Mouse (Mus musculus) stomach, embryonic 14.5 days (tissue): ENCODE measurements around the gene Map4k4. TPM values are rescaled to one million over a fixed set of nuclear protein-coding genes. Genes with fewer than 3 reads are reported as not detected.

Source experiments
- ATAC-seq: fragments of 200-750 bp; cut with Nextera tagmentation; 2 replicates; pipeline ENCODE4 v1.8.0; 2017; ENCODE audit warnings: low read depth, moderate TSS enrichment; ENCODE audit not compliant: insufficient number of reproducible peaks, insufficient read depth, low FRiP score
- H3K27ac ChIP-seq: fragments of 300-500 bp; sonication (generic); 2 replicates; pipeline ENCODE4 v1.5.1; 2014; ENCODE audit warnings: mild to moderate bottlenecking, low read length, moderate library complexity, mixed read lengths
- H3K27me3 ChIP-seq: fragments of 300-500 bp; sonication (generic); 2 replicates; pipeline ENCODE4 v1.6.1; 2014; ENCODE audit warnings: low read length, control low read depth, mixed read lengths; ENCODE audit not compliant: control insufficient read depth, insufficient read depth
- H3K36me3 ChIP-seq: fragments of 300-500 bp; sonication (generic); 2 replicates; pipeline ENCODE4 v1.6.1; 2014; ENCODE audit warnings: mild to moderate bottlenecking, control low read depth, low read length, moderate library complexity, mixed read lengths; ENCODE audit not compliant: control insufficient read depth, insufficient read depth
- H3K4me1 ChIP-seq: fragments of 300-500 bp; sonication (generic); 2 replicates; pipeline ENCODE4 v1.6.1; 2014; ENCODE audit warnings: low read length, control low read depth, mixed read lengths; ENCODE audit not compliant: control insufficient read depth, insufficient read depth
- H3K4me2 ChIP-seq: fragments of 300-500 bp; sonication (generic); replicated peaks from 2 replicates; pipeline ENCODE4 v1.6.1; 2014; ENCODE audit warnings: low read depth, low read length, control low read depth
- H3K4me3 ChIP-seq: fragments of 300-500 bp; sonication (generic); 2 replicates; pipeline ENCODE4 v1.5.1; 2014; ENCODE audit warnings: low read depth, low read length, control low read depth
- H3K9ac ChIP-seq: fragments of 300-500 bp; sonication (generic); replicated peaks from 2 replicates; pipeline ENCODE4 v1.6.1; 2014; ENCODE audit warnings: low read depth, mild to moderate bottlenecking, control low read depth, low read length, moderate library complexity, mixed read lengths
- H3K9me3 ChIP-seq: fragments of 300-500 bp; sonication (generic); 2 replicates; pipeline ENCODE4 v1.6.1; 2016; ENCODE audit warnings: low read depth, low read length, control low read depth; ENCODE audit not compliant: control insufficient read depth
- WGBS: fragments of 180-500 bp; shearing (Covaris S2); extraction: QIAGEN DNeasy Blood & Tissue Kit; methylation state at CpG from one replicate; pipeline ENCODE4 v1.1.7; 2014; 5-methylcytosine and 5-hydroxymethylcytosine counted together
- polyA plus RNA-seq: library from polyadenylated mRNA; unstranded; fragments of >200 nt; fragmentation: Nextera tagmentation; extraction: Ambion mirVana; gene quantifications from 2 replicates; pipeline ENCODE4 v1.2.1, GENCODE M21; 2014

The Map4k4 gene
- 36.7 and 42.6 TPM in 2 replicates for polyA plus RNA-seq

- Histone ChIP-seq H3K27me3 (no peaks in the 10 kb centered on the region), H3K4me1 (peaks cover 25% of the 10 kb centered on the region), H3K4me3 (peak within 1 kb of the TSS; percentile 96), H3K36me3 (peaks cover 3% of the 10 kb centered on the region; the same call in 1 of the 2 replicates), H3K9ac (peak within 1 kb of the TSS; percentile 100), H3K27ac (peak within 1 kb of the TSS; percentile 98), H3K9me3 (no peaks in the 10 kb centered on the region), H3K4me2 (peak within 1 kb of the TSS; percentile 86)
- ATAC-seq, result peak; percentile 93
- under 1% methylated on average over 79 of the region's 97 CpGs for WGBS
Observed at GRCm38 (mm10) chr1:39900181-39901005, at the start of gene Map4k4. Map4k4 (plus strand) TSS chr1:39900913.

DNA sequence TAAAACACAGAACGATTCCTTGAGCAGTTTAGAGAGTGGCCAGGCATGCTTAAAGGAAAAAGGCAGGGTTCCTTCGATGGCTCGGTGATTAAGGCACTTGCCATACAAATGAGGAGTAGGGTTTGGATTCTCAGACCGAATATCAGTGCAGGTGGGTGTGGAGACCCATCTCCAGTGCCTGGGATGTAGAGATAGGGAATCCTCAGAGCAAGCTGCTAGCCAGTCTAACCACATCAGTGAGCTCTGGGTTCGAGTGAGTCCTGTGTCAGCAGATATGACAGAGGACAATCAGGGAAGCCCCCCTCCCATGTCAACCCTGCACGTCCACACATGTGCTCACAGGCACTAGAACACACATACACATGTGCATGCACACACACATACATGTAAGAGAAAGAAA is 44.8 kb upstream of the Map4k4 start:
- H3K9ac ChIP-seq, result no peak overlapping the region
- no peaks in the 10 kb centered on the region for H3K9me3 ChIP-seq
- no peak for ATAC-seq
- H3K36me3 ChIP-seq, result no peaks in the 10 kb centered on the region
- no peaks in the 10 kb centered on the region for H3K27me3 ChIP-seq
- WGBS, result 79% methylated on average over 6 of the region's 6 CpGs
- no peak overlapping the region for H3K4me3 ChIP-seq
- no peak overlapping the region for H3K4me2 ChIP-seq
- H3K4me1 ChIP-seq, result peaks cover 5% of the 10 kb centered on the region; the same call in 1 of the 2 replicates
- no peak overlapping the region for H3K27ac ChIP-seq

GRCm38 (mm10) chr1:39856795-39857447 is 43.8 kb upstream of the Map4k4 start:
- WGBS, result 85% methylated on average over 7 of the region's 7 CpGs
- Histone ChIP-seq H3K9me3 (no peaks in the 10 kb centered on the region), H3K36me3 (no peaks in the 10 kb centered on the region), H3K27ac (no peak overlapping the region), H3K4me1 (peaks cover 5% of the 10 kb centered on the region; the same call in 1 of the 2 replicates), H3K4me3 (no peak overlapping the region), H3K27me3 (no peaks in the 10 kb centered on the region), H3K4me2 (no peak overlapping the region), H3K9ac (no peak overlapping the region)
- ATAC-seq, result no peak

DNA sequence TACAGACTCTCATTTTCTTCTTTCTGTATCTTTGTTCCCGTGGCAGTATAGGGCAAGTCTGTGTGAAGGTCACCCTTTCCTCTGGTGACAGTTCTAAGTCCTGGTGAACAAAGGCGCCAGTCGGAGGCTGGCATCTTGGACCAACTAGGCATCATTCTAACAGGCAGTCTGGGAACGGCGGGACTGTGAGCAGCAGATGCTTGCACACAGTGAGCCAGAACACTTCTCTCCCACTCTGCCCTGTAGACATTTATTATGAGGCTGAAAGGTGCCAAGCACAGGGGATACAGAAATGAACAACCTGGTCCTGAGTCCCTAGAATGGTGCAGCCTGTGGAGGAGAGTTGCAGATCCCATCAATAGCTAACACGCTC is 43.3 kb upstream of the Map4k4 start:
- H3K4me2 ChIP-seq, result no peak overlapping the region
- no peaks in the 10 kb centered on the region for H3K36me3 ChIP-seq
- no peak overlapping the region for H3K4me3 ChIP-seq
- peaks cover 5% of the 10 kb centered on the region; the same call in 1 of the 2 replicates for H3K4me1 ChIP-seq
- no peaks in the 10 kb centered on the region for H3K9me3 ChIP-seq
- no peak overlapping the region for H3K9ac ChIP-seq
- ATAC-seq, result no peak
- H3K27ac ChIP-seq, result no peak overlapping the region
- WGBS, result 85% methylated on average over 6 of the region's 6 CpGs
- no peaks in the 10 kb centered on the region for H3K27me3 ChIP-seq

GRCm38 (mm10) chr1:39859213-39859612 is 41.5 kb upstream of the Map4k4 start:
- no peaks in the 10 kb centered on the region for H3K9me3 ChIP-seq
- no peak overlapping the region for H3K9ac ChIP-seq
- H3K36me3 ChIP-seq, result no peaks in the 10 kb centered on the region
- H3K27ac ChIP-seq, result no peak overlapping the region
- H3K4me2 ChIP-seq, result no peak overlapping the region
- H3K4me3 ChIP-seq, result no peak overlapping the region
- no peaks in the 10 kb centered on the region for H3K27me3 ChIP-seq
- WGBS, result 27% methylated on average over 6 of the region's 6 CpGs
- H3K4me1 ChIP-seq, result peaks cover 5% of the 10 kb centered on the region; the same call in 1 of the 2 replicates
- ATAC-seq, result no peak

DNA sequence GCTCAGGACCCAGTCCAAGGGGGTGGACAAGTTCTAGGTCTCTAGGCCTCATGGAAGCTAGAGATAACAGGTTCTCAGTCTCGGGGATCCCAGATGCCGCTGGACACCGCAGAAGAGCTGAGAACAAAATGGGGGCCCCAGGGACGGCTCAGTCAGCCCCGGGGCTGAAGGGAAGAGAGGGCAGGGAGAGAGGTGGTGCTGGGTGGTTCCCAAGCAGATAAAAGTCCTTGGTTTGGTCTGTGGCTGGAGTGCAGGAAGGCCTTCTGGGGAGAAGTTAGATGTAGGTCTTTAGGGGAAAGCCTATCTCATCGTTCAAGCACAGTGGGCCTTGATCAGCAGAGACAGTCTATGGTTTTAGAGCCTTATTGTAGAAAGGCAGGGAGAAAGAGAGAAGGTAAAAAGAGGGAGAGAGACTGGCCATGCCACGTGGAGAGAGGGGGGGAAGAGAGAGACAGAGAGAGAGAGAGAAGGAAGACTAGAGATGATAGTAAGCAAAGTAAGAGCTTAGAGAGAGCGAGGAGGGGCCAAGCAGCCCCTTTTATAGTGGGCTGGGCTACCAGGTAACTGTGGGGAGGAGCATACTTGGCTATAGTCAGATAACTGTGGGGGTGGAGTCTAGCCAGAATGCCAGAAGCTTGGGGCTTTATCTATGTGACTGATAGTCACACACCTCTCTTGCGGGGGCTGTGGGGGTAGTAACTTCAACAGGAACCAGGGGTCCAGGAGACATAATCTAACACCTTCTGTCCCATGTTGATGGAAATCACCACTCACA is 34.2 kb upstream of the Map4k4 start:
- Histone ChIP-seq H3K27me3 (no peaks in the 10 kb centered on the region), H3K4me1 (peaks cover 26% of the 10 kb centered on the region), H3K9me3 (no peaks in the 10 kb centered on the region), H3K36me3 (no peaks in the 10 kb centered on the region), H3K4me3 (no peak overlapping the region), H3K27ac (no peak overlapping the region), H3K9ac (no peak overlapping the region), H3K4me2 (no peak overlapping the region)
- 78% methylated on average over 9 of the region's 9 CpGs for WGBS
- ATAC-seq, result no peak

GRCm38 (mm10) chr1:39867142-39867525 is 33.6 kb upstream of the Map4k4 start:
- 63% methylated on average over 7 of the region's 7 CpGs for WGBS
- H3K4me2 ChIP-seq, result no peak overlapping the region
- peaks cover 26% of the 10 kb centered on the region for H3K4me1 ChIP-seq
- no peaks in the 10 kb centered on the region for H3K27me3 ChIP-seq
- ATAC-seq, result no peak
- no peaks in the 10 kb centered on the region for H3K36me3 ChIP-seq
- H3K27ac ChIP-seq, result no peak overlapping the region
- no peak overlapping the region for H3K9ac ChIP-seq
- no peaks in the 10 kb centered on the region for H3K9me3 ChIP-seq
- no peak overlapping the region for H3K4me3 ChIP-seq

- H3K9me3 ChIP-seq, result no peaks in the 10 kb centered on the region
- no peak overlapping the region for H3K4me3 ChIP-seq
- no peak for ATAC-seq
- H3K4me2 ChIP-seq, result 0 out of 2 replicates have a peak overlapping the region, but pooled peaks have one; percentile 3
- 15% methylated on average over 6 of the region's 6 CpGs for WGBS
- H3K9ac ChIP-seq, result no peak overlapping the region
- H3K36me3 ChIP-seq, result no peaks in the 10 kb centered on the region
- H3K4me1 ChIP-seq, result peaks cover 26% of the 10 kb centered on the region
- no peaks in the 10 kb centered on the region for H3K27me3 ChIP-seq
- peak overlapping the region; percentile 27; the same call in 1 of the 2 replicates for H3K27ac ChIP-seq
Observed at GRCm38 (mm10) chr1:39867966-39868593, 32.6 kb upstream of the Map4k4 start.
